Mouse (Mus musculus): ENCODE measurements at regions not wholly inside any gene's neighbourhood (a gene's known extent, or its start where the extent isn't known, plus 50 kb on each side); places are given as distances from the start of the nearest gene placed in this dataset.
A peak's percentile ranks its signal among the peaks of the same experiment; 100 is the strongest.
"Not testable (repeated sequence)": the region's sequence is repeated elsewhere in the genome, so short reads cannot be mapped to it uniquely, and the experiment has no call there.

GRCm38 (mm10) chr16:55758707-55759067 lies 80.0 kb downstream of the Nfkbiz start:
- no peaks in the 10 kb centered on the region for H3K36me3 ChIP-seq (ENCODE audit: control insufficient read depth, insufficient read depth)
- no peak overlapping the region for H3K4me3 ChIP-seq (ENCODE audit: low read depth, low read length)
- no peak overlapping the region for H3K4me2 ChIP-seq (ENCODE audit: low read depth, low read length)
- no peak for ATAC-seq (ENCODE audit: low read depth)
- H3K27me3 ChIP-seq (ENCODE audit: control insufficient read depth, insufficient read depth, low read depth, low read length), result no peaks in the 10 kb centered on the region
- no peaks in the 10 kb centered on the region for H3K9me3 ChIP-seq (replicated peaks; ENCODE audit: control insufficient read depth, low read length)
- H3K27ac ChIP-seq (ENCODE audit: low read length), result no peak overlapping the region
- WGBS (ENCODE audit: insufficient replicate concordance), result 64% methylated on average over 11 of the region's 11 CpGs
- H3K4me1 ChIP-seq (ENCODE audit: control insufficient read depth, low read depth, low read length), result no peaks in the 10 kb centered on the region
- no peak overlapping the region for H3K9ac ChIP-seq (ENCODE audit: low read depth, low read length)

- no peak overlapping the region for H3K4me2 ChIP-seq (ENCODE audit: low read depth, low read length)
- no peak overlapping the region for H3K27ac ChIP-seq (ENCODE audit: low read length)
- no peaks in the 10 kb centered on the region for H3K9me3 ChIP-seq (replicated peaks; ENCODE audit: control insufficient read depth, low read length)
- H3K4me1 ChIP-seq (ENCODE audit: control insufficient read depth, low read depth, low read length), result no peaks in the 10 kb centered on the region
- no peaks in the 10 kb centered on the region for H3K36me3 ChIP-seq (ENCODE audit: control insufficient read depth, insufficient read depth)
- ATAC-seq (ENCODE audit: low read depth), result no peak
- no peaks in the 10 kb centered on the region for H3K27me3 ChIP-seq (ENCODE audit: control insufficient read depth, insufficient read depth, low read depth, low read length)
- 25% methylated on average over 4 of the region's 5 CpGs for WGBS (ENCODE audit: insufficient replicate concordance)
- no peak overlapping the region for H3K9ac ChIP-seq (ENCODE audit: low read depth, low read length)
- H3K4me3 ChIP-seq (ENCODE audit: low read depth, low read length), result no peak overlapping the region
These were observed 80.6 kb downstream of the Nfkbiz start for GRCm38 (mm10) chr16:55757952-55758706.

- H3K4me2 ChIP-seq (ENCODE audit: low read depth, low read length); H3K4me1 ChIP-seq (ENCODE audit: control insufficient read depth, low read depth, low read length); H3K36me3 ChIP-seq (ENCODE audit: control insufficient read depth, insufficient read depth); H3K27ac ChIP-seq (ENCODE audit: low read length); H3K9ac ChIP-seq (ENCODE audit: low read depth, low read length); H3K4me3 ChIP-seq (ENCODE audit: low read depth, low read length); H3K27me3 ChIP-seq (ENCODE audit: control insufficient read depth, insufficient read depth, low read depth, low read length); H3K9me3 ChIP-seq (replicated peaks; ENCODE audit: control insufficient read depth, low read length); ATAC-seq (ENCODE audit: low read depth): not testable (repeated sequence)
- WGBS (ENCODE audit: insufficient replicate concordance), result 32% methylated on average over 3 of the region's 3 CpGs
These were observed 81.3 kb downstream of the Nfkbiz start for GRCm38 (mm10) chr16:55757422-55757815.

GRCm38 (mm10) chr16:55756764-55757421 lies 81.8 kb downstream of the Nfkbiz start:
- WGBS (ENCODE audit: insufficient replicate concordance), result 73% methylated on average over 15 of the region's 15 CpGs

GRCm38 (mm10) chr16:55755309-55755832 lies 83.3 kb downstream of the Nfkbiz start:
- no peak for ATAC-seq (ENCODE audit: low read depth)
- H3K27ac ChIP-seq (ENCODE audit: low read length), result no peak overlapping the region
- 59% methylated on average over 6 of the region's 6 CpGs for WGBS (ENCODE audit: insufficient replicate concordance)
- H3K36me3 ChIP-seq (ENCODE audit: control insufficient read depth, insufficient read depth), result no peaks in the 10 kb centered on the region
- no peak overlapping the region for H3K9ac ChIP-seq (ENCODE audit: low read depth, low read length)
- H3K4me3 ChIP-seq (ENCODE audit: low read depth, low read length), result no peak overlapping the region
- no peaks in the 10 kb centered on the region for H3K4me1 ChIP-seq (ENCODE audit: control insufficient read depth, low read depth, low read length)
- H3K9me3 ChIP-seq (replicated peaks; ENCODE audit: control insufficient read depth, low read length), result no peaks in the 10 kb centered on the region
- no peaks in the 10 kb centered on the region for H3K27me3 ChIP-seq (ENCODE audit: control insufficient read depth, insufficient read depth, low read depth, low read length)
- H3K4me2 ChIP-seq (ENCODE audit: low read depth, low read length), result no peak overlapping the region

More at GRCm38 (mm10) chr16:55756764-55757421, 81.8 kb downstream of the Nfkbiz start:
- H3K27me3 ChIP-seq (ENCODE audit: control insufficient read depth, insufficient read depth, low read depth, low read length), result no peaks in the 10 kb centered on the region
- no peaks in the 10 kb centered on the region for H3K9me3 ChIP-seq (replicated peaks; ENCODE audit: control insufficient read depth, low read length)
- no peak overlapping the region for H3K4me2 ChIP-seq (ENCODE audit: low read depth, low read length)
- H3K36me3 ChIP-seq (ENCODE audit: control insufficient read depth, insufficient read depth), result no peaks in the 10 kb centered on the region
- H3K9ac ChIP-seq (ENCODE audit: low read depth, low read length), result no peak overlapping the region
- H3K4me1 ChIP-seq (ENCODE audit: control insufficient read depth, low read depth, low read length), result no peaks in the 10 kb centered on the region
- no peak for ATAC-seq (ENCODE audit: low read depth)
- H3K4me3 ChIP-seq (ENCODE audit: low read depth, low read length), result no peak overlapping the region
- no peak overlapping the region for H3K27ac ChIP-seq (ENCODE audit: low read length)

GRCm38 (mm10) chr16:55754092-55754763 lies 84.5 kb downstream of the Nfkbiz start:
- H3K27ac ChIP-seq (ENCODE audit: low read length), result no peak overlapping the region
- no peak overlapping the region for H3K4me2 ChIP-seq (ENCODE audit: low read depth, low read length)
- H3K4me3 ChIP-seq (ENCODE audit: low read depth, low read length), result no peak overlapping the region
- no peaks in the 10 kb centered on the region for H3K4me1 ChIP-seq (ENCODE audit: control insufficient read depth, low read depth, low read length)
- H3K9ac ChIP-seq (ENCODE audit: low read depth, low read length), result no peak overlapping the region
- 33% methylated on average over 14 of the region's 14 CpGs for WGBS (ENCODE audit: insufficient replicate concordance)
- no peaks in the 10 kb centered on the region for H3K36me3 ChIP-seq (ENCODE audit: control insufficient read depth, insufficient read depth)
- ATAC-seq (ENCODE audit: low read depth), result peak; percentile 62
- H3K9me3 ChIP-seq (replicated peaks; ENCODE audit: control insufficient read depth, low read length), result no peaks in the 10 kb centered on the region
- H3K27me3 ChIP-seq (ENCODE audit: control insufficient read depth, insufficient read depth, low read depth, low read length), result no peaks in the 10 kb centered on the region

- 55% methylated on average over 4 of the region's 4 CpGs for WGBS (ENCODE audit: insufficient replicate concordance)
These were observed 85.3 kb downstream of the Nfkbiz start for GRCm38 (mm10) chr16:55753380-55753779.

GRCm38 (mm10) chr16:55747250-55747649 lies 91.4 kb downstream of the Nfkbiz start:
- no peak overlapping the region for H3K9ac ChIP-seq (ENCODE audit: low read depth, low read length)
- no peaks in the 10 kb centered on the region for H3K9me3 ChIP-seq (replicated peaks; ENCODE audit: control insufficient read depth, low read length)
- WGBS (ENCODE audit: insufficient replicate concordance), result 38% methylated on average over 2 of the region's 2 CpGs
- no peaks in the 10 kb centered on the region for H3K36me3 ChIP-seq (ENCODE audit: control insufficient read depth, insufficient read depth)
- no peak overlapping the region; the same call in 1 of the 2 replicates for H3K27ac ChIP-seq (ENCODE audit: low read length)
- H3K4me2 ChIP-seq (ENCODE audit: low read depth, low read length), result no peak overlapping the region
- no peaks in the 10 kb centered on the region for H3K27me3 ChIP-seq (ENCODE audit: control insufficient read depth, insufficient read depth, low read depth, low read length)
- H3K4me3 ChIP-seq (ENCODE audit: low read depth, low read length), result no peak overlapping the region
- ATAC-seq (ENCODE audit: low read depth), result no peak
- no peaks in the 10 kb centered on the region for H3K4me1 ChIP-seq (ENCODE audit: control insufficient read depth, low read depth, low read length)

More at GRCm38 (mm10) chr16:55753380-55753779, 85.3 kb downstream of the Nfkbiz start:
- H3K9ac ChIP-seq (ENCODE audit: low read depth, low read length), result no peak overlapping the region
- no peak overlapping the region for H3K4me2 ChIP-seq (ENCODE audit: low read depth, low read length)
- H3K4me1 ChIP-seq (ENCODE audit: control insufficient read depth, low read depth, low read length), result no peaks in the 10 kb centered on the region
- no peaks in the 10 kb centered on the region for H3K9me3 ChIP-seq (replicated peaks; ENCODE audit: control insufficient read depth, low read length)
- no peak for ATAC-seq (ENCODE audit: low read depth)
- H3K27ac ChIP-seq (ENCODE audit: low read length), result no peak overlapping the region
- no peaks in the 10 kb centered on the region for H3K27me3 ChIP-seq (ENCODE audit: control insufficient read depth, insufficient read depth, low read depth, low read length)
- H3K4me3 ChIP-seq (ENCODE audit: low read depth, low read length), result no peak overlapping the region
- no peaks in the 10 kb centered on the region for H3K36me3 ChIP-seq (ENCODE audit: control insufficient read depth, insufficient read depth)

- no peaks in the 10 kb centered on the region for H3K4me1 ChIP-seq (ENCODE audit: control insufficient read depth, low read depth, low read length)
- no peaks in the 10 kb centered on the region for H3K36me3 ChIP-seq (ENCODE audit: control insufficient read depth, insufficient read depth)
- 45% methylated on average over 3 of the region's 3 CpGs for WGBS (ENCODE audit: insufficient replicate concordance)
- ATAC-seq (ENCODE audit: low read depth), result no peak
- no peaks in the 10 kb centered on the region for H3K27me3 ChIP-seq (ENCODE audit: control insufficient read depth, insufficient read depth, low read depth, low read length)
- no peaks in the 10 kb centered on the region for H3K9me3 ChIP-seq (replicated peaks; ENCODE audit: control insufficient read depth, low read length)
- no peak overlapping the region for H3K27ac ChIP-seq (ENCODE audit: low read length)
- H3K9ac ChIP-seq (ENCODE audit: low read depth, low read length), result no peak overlapping the region
- H3K4me3 ChIP-seq (ENCODE audit: low read depth, low read length), result no peak overlapping the region
- H3K4me2 ChIP-seq (ENCODE audit: low read depth, low read length), result no peak overlapping the region
These were observed 92.5 kb downstream of the Nfkbiz start for GRCm38 (mm10) chr16:55746159-55746558.

Data from liver, embryonic 16.5 days (tissue).